Mouse (Mus musculus): Measurements from ENCODE around the gene Gm2663. TPM values are rescaled to one million over a fixed set of nuclear protein-coding genes. Genes with fewer than 3 reads are reported as not detected.
A peak's percentile ranks its signal among the peaks of the same experiment; 100 is the strongest.
"Not testable (repeated sequence)": the region's sequence is repeated elsewhere in the genome, so short reads cannot be mapped to it uniquely, and the experiment has no call there.

The Gm2663 gene
- not detected in 2 replicates for polyA plus RNA-seq (2015; fragmentation: Nextera tagmentation; extraction: Ambion mirVana)

DNA sequence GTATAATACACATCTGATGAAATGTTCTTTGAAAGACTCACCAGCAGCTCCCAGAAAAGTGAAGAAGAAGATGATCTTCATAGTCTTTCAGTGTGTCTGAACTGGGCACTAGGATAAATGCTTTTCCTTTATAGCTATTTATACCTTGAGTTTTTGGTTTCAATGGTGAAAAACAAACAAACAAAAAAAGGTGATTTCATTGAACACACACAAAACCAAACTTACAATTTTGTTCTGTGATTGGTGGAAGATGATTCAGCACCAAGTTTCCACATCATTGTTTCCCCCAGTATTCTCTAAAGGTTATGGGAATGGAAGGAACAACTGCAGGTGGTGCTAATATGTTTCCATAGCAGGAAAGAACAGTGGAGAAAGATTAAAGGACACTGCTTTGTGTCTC is at the start of gene Gm2663:
TSS of gene Gm2663 (minus strand) at position 101 of the 400 bp plus-strand sequence.
- H3K9ac ChIP-seq; H3K4me2 ChIP-seq; ATAC-seq (replicated peaks; ENCODE audit: low FRiP score); H3K4me1 ChIP-seq; H3K36me3 ChIP-seq; H3K27ac ChIP-seq; H3K9me3 ChIP-seq (replicated peaks); H3K4me3 ChIP-seq (replicated peaks); H3K27me3 ChIP-seq: not testable (repeated sequence)

DNA sequence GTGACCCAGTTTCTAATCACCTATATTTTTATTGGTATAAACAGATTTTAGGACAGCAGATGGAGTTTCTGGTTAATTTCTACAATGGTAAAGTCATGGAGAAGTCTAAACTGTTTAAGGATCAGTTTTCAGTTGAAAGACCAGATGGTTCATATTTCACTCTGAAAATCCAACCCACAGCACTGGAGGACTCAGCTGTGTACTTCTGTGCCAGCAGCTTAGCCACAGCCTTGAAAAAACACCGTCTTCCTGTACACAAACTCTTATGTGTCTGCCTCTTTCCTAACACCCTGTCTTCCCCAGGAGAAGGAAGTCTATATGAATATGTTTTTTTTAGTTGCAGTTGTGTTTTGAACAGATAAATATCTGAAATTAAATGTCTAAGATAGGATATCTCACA is 49.3 kb upstream of the Gm2663 start:
- H3K27me3 ChIP-seq, result no peaks in the 10 kb centered on the region
- WGBS, result 25% methylated on average over 1 of the region's 1 CpGs
- H3K4me2 ChIP-seq, result no peak overlapping the region
- no peak overlapping the region for H3K4me3 ChIP-seq (replicated peaks)
- no peak overlapping the region for H3K27ac ChIP-seq
- no peaks in the 10 kb centered on the region for H3K9me3 ChIP-seq (replicated peaks)
- no peak overlapping the region for H3K9ac ChIP-seq
- H3K36me3 ChIP-seq, result no peaks in the 10 kb centered on the region
- no peak for ATAC-seq (replicated peaks; ENCODE audit: low FRiP score)
- no peaks in the 10 kb centered on the region for H3K4me1 ChIP-seq

DNA sequence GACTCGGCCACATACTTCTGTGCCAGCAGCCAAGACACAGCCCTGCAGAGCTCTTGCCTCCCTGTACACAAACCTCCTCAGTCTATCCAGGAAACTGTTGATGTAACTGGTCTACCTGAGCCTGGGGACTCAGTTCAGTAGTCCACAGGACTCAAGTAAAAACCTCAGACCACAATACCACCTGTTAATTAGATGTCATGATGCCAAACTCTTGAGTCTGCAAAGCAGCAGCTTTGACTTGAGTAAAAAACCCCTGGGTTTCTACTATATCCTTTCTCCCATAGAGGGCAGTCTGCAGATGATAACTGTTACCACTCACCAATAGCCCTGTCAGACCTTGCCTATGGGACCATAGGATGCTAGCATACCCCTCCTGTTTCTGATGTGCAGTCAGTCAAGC is 48.7 kb upstream of the Gm2663 start:
- no peak for ATAC-seq (replicated peaks; ENCODE audit: low FRiP score)
- H3K27me3 ChIP-seq, result no peaks in the 10 kb centered on the region
- 94% methylated on average over 1 of the region's 1 CpGs for WGBS

DNA sequence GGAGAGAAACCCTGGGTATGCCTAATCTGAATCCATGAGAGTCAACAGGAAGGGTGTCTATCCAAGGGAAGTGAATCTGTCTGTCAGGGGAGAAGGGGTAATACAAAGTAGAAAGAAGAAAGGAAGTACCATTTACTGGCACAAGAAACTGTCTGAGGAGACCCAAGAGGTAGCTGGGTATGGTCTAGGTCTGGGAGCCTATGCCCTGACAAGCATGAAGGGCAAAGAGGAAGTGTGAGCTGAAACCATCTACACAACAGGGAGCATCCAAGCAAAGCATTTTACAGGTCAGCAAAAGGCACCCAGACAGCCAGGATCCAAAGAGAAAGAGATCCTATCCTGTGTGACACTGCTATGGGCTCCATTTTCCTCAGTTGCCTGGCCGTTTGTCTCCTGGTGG is 47.9 kb upstream of the Gm2663 start:
- Histone ChIP-seq H3K9ac (no peak overlapping the region), H3K4me2 (no peak overlapping the region), H3K36me3 (no peaks in the 10 kb centered on the region), H3K27ac (no peak overlapping the region), H3K4me3 (replicated peaks) (no peak overlapping the region), H3K4me1 (no peaks in the 10 kb centered on the region), H3K27me3 (no peaks in the 10 kb centered on the region), H3K9me3 (replicated peaks) (no peaks in the 10 kb centered on the region)
- ATAC-seq (replicated peaks; ENCODE audit: low FRiP score), result no peak
- WGBS, result 74% methylated on average over 1 of the region's 1 CpGs

More for the DNA sequence above, 48.7 kb upstream of the Gm2663 start:
- no peaks in the 10 kb centered on the region for H3K36me3 ChIP-seq
- no peaks in the 10 kb centered on the region for H3K9me3 ChIP-seq (replicated peaks)
- no peak overlapping the region for H3K9ac ChIP-seq
- no peak overlapping the region for H3K4me3 ChIP-seq (replicated peaks)
- H3K4me1 ChIP-seq, result no peaks in the 10 kb centered on the region
- H3K4me2 ChIP-seq, result no peak overlapping the region
- no peak overlapping the region for H3K27ac ChIP-seq

DNA sequence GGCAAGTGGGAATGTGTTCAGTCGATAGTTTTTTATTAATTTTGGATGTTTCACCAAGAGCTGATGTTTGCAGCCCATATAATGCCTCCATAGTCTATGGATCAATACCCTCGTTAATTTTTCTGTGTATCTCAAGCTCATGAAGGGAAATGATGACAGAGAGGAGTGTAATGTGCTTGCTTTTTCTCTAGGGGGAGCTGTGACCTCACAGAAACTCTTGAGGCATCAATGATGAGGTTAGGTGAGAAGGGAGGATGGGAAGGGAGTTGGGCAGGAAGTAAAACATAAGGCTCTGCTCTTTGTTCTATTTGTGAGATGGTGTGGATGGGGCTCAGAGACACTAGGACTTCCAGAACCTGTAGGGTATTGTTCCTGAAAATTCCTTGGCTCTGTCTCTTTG is 47.3 kb upstream of the Gm2663 start:
- Histone ChIP-seq H3K4me2 (no peak overlapping the region), H3K36me3 (no peaks in the 10 kb centered on the region), H3K27me3 (no peaks in the 10 kb centered on the region), H3K9ac (no peak overlapping the region), H3K4me3 (replicated peaks) (no peak overlapping the region), H3K4me1 (no peaks in the 10 kb centered on the region), H3K9me3 (replicated peaks) (no peaks in the 10 kb centered on the region), H3K27ac (no peak overlapping the region)
- WGBS, result 59% methylated on average over 2 of the region's 2 CpGs
- ATAC-seq (replicated peaks; ENCODE audit: low FRiP score), result no peak

DNA sequence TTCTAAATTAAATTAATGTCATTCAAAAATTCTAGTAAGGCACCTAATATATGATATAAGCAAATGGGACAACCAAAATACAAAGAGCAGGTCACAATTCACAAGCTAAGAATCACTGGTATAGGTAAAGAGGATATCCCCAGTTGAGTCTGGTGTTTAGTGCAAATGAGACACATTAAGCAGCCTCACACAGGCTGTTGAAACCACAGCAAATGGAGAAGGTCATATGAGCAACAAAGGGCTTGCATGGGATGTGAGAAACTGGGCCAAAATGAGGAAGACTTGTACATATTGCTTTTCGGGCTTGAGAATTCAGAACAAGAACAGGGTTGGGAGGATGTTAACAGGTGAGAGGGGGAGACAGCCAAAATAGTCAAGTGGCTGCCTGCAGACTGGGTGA is 45.5 kb upstream of the Gm2663 start:
- no peaks in the 10 kb centered on the region for H3K4me1 ChIP-seq
- H3K4me3 ChIP-seq (replicated peaks), result no peak overlapping the region
- no peaks in the 10 kb centered on the region for H3K27me3 ChIP-seq
- no peak overlapping the region for H3K4me2 ChIP-seq
- 94% methylated on average over 1 of the region's 1 CpGs for WGBS
- H3K36me3 ChIP-seq, result no peaks in the 10 kb centered on the region
- H3K9ac ChIP-seq, result no peak overlapping the region
- H3K9me3 ChIP-seq (replicated peaks), result no peaks in the 10 kb centered on the region
- no peak for ATAC-seq (replicated peaks; ENCODE audit: low FRiP score)
- no peak overlapping the region for H3K27ac ChIP-seq

DNA sequence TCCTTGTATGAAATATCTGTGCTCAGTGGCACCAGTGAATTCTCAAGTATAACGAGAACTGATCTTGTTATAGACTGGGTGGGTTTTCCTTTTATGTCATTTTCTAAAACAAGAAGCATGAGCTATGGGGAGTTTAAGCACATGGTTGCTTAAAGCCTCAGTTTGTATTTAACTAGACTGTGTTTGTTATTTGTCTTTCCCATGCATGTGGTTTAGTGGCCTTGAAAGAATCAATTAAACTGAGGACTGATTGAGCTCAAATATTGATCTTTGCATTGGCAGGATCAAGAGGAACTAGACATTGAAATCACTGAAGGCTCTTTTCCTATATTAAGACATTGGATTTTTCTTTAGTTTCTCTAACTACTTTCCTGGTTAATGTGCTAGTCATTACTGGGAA is 45.0 kb upstream of the Gm2663 start:
- Histone ChIP-seq H3K27ac (no peak overlapping the region), H3K4me1 (no peaks in the 10 kb centered on the region), H3K9me3 (replicated peaks) (no peaks in the 10 kb centered on the region), H3K27me3 (no peaks in the 10 kb centered on the region), H3K9ac (no peak overlapping the region), H3K36me3 (no peaks in the 10 kb centered on the region), H3K4me3 (replicated peaks) (no peak overlapping the region), H3K4me2 (no peak overlapping the region)
- no peak for ATAC-seq (replicated peaks; ENCODE audit: low FRiP score)
- WGBS, result 75% methylated on average over 1 of the region's 1 CpGs

DNA sequence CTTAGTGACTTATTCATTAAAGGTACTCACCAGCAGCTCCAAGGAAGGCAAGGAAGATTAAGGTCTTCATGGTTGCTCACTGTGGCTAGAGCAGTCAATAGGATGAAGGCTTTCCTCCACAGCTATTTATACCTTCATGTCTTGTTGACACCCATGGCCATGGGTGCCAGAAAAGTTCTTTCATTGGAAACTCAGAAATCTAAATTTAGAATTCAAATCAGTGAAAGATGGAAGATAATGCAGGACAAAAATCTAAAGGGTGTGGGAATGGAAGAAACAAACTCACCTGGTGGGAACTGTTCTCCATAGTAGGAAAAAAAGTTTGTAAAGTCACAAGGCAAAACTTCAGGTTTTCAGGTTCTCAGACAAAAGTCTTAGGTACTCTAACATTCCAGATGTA is 36.1 kb upstream of the Gm2663 start, which contains the start of gene 2210010C04Rik:
TSS of gene 2210010C04Rik (minus strand) at position 101 of the 400 bp plus-strand sequence.
- H3K4me2 ChIP-seq, result no peak within 1 kb of the TSS
- no peaks in the 10 kb centered on the region for H3K4me1 ChIP-seq
- no peaks in the 10 kb centered on the region for H3K36me3 ChIP-seq
- no peak for ATAC-seq (replicated peaks; ENCODE audit: low FRiP score)
- no peaks in the 10 kb centered on the region for H3K9me3 ChIP-seq (replicated peaks)
- no peaks in the 10 kb centered on the region for H3K27me3 ChIP-seq
- no peak within 1 kb of the TSS for H3K4me3 ChIP-seq (replicated peaks)
- no peak within 1 kb of the TSS for H3K27ac ChIP-seq
- H3K9ac ChIP-seq, result no peak within 1 kb of the TSS

DNA sequence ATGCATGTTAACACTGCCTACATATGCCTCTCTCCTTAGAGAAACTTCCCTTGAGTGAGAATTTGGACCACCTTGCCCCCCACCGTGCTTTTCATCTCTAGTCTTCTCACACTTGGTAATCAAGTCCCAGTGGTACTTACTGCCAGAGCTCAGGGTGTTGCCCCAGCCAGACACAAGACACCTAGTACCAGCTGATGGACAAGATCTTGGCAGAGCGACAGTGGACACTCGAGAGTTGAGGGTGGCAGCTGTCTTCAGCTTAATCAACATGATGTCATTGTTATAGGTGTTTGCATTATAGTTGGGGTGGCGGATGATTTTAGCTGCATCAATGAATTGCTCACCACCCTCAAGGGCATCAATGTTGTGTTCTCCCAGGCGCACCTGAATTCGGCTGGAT is 33.5 kb upstream of the Gm2663 start:
- Histone ChIP-seq H3K4me3 (replicated peaks) (no peak overlapping the region), H3K27me3 (no peaks in the 10 kb centered on the region), H3K27ac (no peak overlapping the region), H3K9ac (no peak overlapping the region), H3K36me3 (no peaks in the 10 kb centered on the region), H3K4me2 (no peak overlapping the region), H3K4me1 (no peaks in the 10 kb centered on the region), H3K9me3 (replicated peaks) (no peaks in the 10 kb centered on the region)
- WGBS, result 84% methylated on average over 6 of the region's 6 CpGs
- ATAC-seq (replicated peaks; ENCODE audit: low FRiP score), result no peak

DNA sequence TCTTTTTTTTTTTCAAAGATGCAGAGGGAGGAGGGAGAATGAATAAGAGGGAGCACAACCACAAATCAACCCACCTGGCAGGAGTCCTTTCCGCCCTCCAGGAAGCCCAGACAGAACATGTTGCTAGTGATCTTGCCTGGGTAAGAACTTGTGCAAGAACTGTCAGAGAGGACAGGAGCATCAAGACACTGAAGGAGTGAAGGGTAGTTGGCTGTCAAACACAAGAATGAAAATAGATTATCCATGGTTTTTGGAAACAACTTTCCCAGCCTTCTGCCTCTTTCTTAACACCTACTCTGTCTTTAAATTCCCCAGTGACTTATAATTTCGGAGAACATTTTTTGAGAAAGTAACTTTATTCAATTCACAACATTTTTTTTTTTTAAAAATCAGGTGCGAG is 33.0 kb upstream of the Gm2663 start:
- no peak for ATAC-seq (replicated peaks; ENCODE audit: low FRiP score)

DNA sequence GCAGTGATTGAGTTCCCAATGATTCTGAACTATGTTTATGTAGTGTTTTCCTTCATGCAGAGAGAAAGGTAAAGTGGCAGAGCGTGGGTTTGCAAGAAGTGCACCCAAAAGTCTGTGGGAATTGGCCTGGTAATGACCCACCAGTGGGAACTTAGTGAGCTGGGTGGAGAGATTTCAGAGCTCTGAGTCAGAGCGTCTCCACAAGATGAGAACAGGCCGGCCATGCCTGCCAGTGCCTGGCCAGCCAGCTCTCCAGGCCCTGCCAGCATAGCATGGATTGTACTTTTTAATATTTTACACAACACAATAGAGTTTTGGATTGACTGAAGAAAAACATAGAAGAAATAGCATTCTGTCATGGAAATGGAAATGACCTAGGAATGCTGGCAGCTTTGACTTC is 31.5 kb upstream of the Gm2663 start:
- Histone ChIP-seq H3K4me1 (peaks cover 13% of the 10 kb centered on the region), H3K27me3 (no peaks in the 10 kb centered on the region), H3K4me2 (no peak overlapping the region), H3K9ac (no peak overlapping the region), H3K9me3 (replicated peaks) (no peaks in the 10 kb centered on the region), H3K27ac (no peak overlapping the region), H3K4me3 (replicated peaks) (no peak overlapping the region), H3K36me3 (no peaks in the 10 kb centered on the region)
- no peak for ATAC-seq (replicated peaks; ENCODE audit: low FRiP score)
- 87% methylated on average over 3 of the region's 3 CpGs for WGBS

More for the DNA sequence above, 33.0 kb upstream of the Gm2663 start:
- Histone ChIP-seq H3K27ac (no peak overlapping the region), H3K4me3 (replicated peaks) (no peak overlapping the region), H3K36me3 (no peaks in the 10 kb centered on the region), H3K9me3 (replicated peaks) (no peaks in the 10 kb centered on the region), H3K4me2 (no peak overlapping the region), H3K9ac (no peak overlapping the region), H3K27me3 (no peaks in the 10 kb centered on the region), H3K4me1 (peaks cover 1% of the 10 kb centered on the region)
- WGBS, result 78% methylated on average over 3 of the region's 3 CpGs

DNA sequence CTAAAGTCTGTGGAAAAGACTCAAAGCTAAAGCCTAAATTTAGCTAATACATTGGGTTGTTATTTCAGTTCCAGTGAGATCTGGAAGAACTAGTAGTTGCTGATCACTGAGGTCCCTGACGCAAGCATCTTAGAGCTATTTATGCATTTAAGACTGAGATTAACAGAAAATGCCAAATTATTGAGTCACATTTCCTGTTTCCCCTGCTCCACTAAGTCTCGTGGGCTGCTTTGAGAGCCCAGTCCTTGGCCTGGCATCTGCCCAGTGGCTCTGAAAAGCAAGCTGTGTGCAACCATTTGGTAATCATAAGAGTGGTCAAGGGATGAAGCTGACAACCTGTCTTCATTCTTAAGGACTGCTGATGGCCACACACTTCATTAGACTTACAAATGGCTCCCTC is 27.8 kb upstream of the Gm2663 start:
- Histone ChIP-seq H3K9me3 (replicated peaks) (no peaks in the 10 kb centered on the region), H3K27me3 (no peaks in the 10 kb centered on the region), H3K27ac (peak overlapping the region; percentile 64), H3K4me1 (peaks cover 13% of the 10 kb centered on the region), H3K4me2 (no peak overlapping the region), H3K9ac (no peak overlapping the region), H3K4me3 (replicated peaks) (no peak overlapping the region), H3K36me3 (no peaks in the 10 kb centered on the region)
- WGBS, result 41% methylated on average over 2 of the region's 2 CpGs
- ATAC-seq (replicated peaks; ENCODE audit: low FRiP score), result no peak

DNA sequence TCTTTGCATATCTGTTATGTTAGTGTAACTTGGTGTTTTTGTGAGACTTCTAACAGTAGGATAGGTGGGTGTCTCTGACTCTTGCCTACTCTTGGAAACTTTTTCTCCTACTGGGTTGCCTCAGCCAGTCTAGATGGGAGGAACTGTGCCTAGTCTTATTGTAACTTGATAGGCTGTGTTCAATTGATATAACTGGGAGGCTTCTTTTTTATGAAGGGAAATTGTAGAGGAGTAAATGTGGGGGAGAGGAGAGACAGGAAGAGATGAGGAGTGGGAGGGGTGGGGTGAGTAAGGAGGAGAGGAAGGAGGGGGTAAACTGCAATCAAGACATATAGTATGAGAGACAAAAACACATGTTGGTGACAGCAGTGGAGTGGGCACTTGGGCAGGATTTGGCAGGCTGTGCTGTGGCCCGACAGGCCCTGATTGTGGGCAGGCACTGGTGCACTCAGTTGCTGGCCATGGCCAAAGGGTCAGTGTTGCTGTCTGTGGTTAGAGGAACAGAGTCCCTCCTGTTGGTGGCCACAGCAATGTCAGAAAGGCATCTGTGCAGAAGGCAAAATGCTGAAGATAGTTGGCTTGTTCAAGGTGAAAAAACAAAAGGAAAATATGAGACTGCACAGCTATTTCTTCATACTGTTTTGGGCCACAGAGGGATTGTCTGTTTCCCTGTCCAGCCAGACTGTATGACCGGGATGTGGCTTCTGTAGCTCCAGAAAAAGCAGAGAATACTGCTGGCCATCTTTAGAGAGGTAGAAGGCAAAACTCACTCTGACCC is 26.8 kb upstream of the Gm2663 start:
- H3K4me2 ChIP-seq, result no peak overlapping the region
- H3K27me3 ChIP-seq, result no peaks in the 10 kb centered on the region
- H3K9me3 ChIP-seq (replicated peaks), result no peaks in the 10 kb centered on the region
- no peak overlapping the region for H3K9ac ChIP-seq
- no peak overlapping the region for H3K4me3 ChIP-seq (replicated peaks)
- WGBS, result 42% methylated on average over 2 of the region's 2 CpGs
- peak overlapping the region; percentile 70 for H3K27ac ChIP-seq
- H3K36me3 ChIP-seq, result no peaks in the 10 kb centered on the region
- peaks cover 13% of the 10 kb centered on the region for H3K4me1 ChIP-seq
- ATAC-seq (replicated peaks; ENCODE audit: low FRiP score), result peak; percentile 86

Data from kidney, embryonic 15.5 days (tissue).